Mouse (Mus musculus): ENCODE measurements at regions not wholly inside any gene's neighbourhood (a gene's known extent, or its start where the extent isn't known, plus 50 kb on each side); places are given as distances from the start of the nearest gene placed in this dataset.

DNA sequence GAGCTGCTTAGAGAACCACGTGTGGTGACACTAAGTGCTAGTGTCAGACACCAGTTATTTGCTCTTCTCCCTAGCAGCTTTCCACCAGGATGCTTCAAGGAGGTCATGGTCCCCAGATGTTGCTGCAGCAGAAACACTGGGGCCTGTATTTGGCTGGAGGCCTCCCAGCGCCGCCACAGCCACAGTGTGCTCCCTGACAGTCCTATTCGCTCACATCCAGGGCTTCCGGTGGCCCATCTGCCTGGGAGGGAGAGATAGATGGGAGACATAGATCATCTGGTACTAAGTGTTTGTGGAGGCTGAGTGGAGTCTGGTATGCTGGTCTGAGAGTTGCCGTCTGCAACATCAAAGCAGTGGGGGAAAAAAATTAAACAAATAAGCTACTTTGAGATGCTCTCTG is 301.6 kb downstream of the Tns1 start:
- WGBS = 14% methylated on average over 6 of the region's 6 CpGs
- DNase-seq (ENCODE audit: low spot score) (peak; percentile 64), ATAC-seq (replicated peaks; ENCODE audit: low FRiP score, low TSS enrichment, low read depth) (no peak)
- Histone ChIP-seq H3K4me1 (replicated peaks; ENCODE audit: control insufficient read depth, insufficient read depth, low read length) (peaks cover 24% of the 10 kb centered on the region), H3K9me3 (ENCODE audit: control insufficient read depth, low read length) (0 out of 2 replicates have a peak, but pooled peaks cover 2% of the 10 kb centered on the region), H3K4me2 (ENCODE audit: low read length) (no peak overlapping the region), H3K27ac (ENCODE audit: low read depth) (0 out of 2 replicates have a peak overlapping the region, but pooled peaks have one; percentile 5), H3K27me3 (replicated peaks; ENCODE audit: control insufficient read depth, insufficient read depth, low read length) (no peaks in the 10 kb centered on the region), H3K4me3 (ENCODE audit: low read depth, low read length) (no peak overlapping the region), H3K9ac (ENCODE audit: low read length) (no peak overlapping the region), H3K36me3 (ENCODE audit: control insufficient read depth, insufficient read depth, low read length) (no peaks in the 10 kb centered on the region)

DNA sequence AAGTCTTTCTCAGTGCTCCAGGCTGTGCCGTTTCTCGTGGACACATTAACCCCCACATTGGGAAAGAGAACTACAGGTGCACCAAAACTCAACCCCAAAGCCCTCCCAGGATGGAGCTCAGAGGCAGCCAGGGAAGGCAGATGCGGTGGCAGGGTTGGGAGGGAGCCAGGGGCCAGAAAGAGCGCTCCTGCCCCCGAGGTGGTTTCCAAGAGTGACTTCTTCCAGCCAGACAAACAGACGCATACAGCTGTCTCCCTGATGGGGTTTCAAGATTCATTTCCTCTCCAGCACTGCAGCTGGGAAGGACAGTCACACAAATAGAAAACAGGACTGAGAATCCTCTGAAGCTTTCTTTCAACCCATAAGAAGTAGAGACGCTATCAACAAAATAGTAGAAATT is 303.5 kb downstream of the Tns1 start:
- DNase-seq (ENCODE audit: low spot score) (no peak), ATAC-seq (replicated peaks; ENCODE audit: low FRiP score, low TSS enrichment, low read depth) (no peak)
- H3K27me3 ChIP-seq (replicated peaks; ENCODE audit: control insufficient read depth, insufficient read depth, low read length) = no peaks in the 10 kb centered on the region
- H3K36me3 ChIP-seq (ENCODE audit: control insufficient read depth, insufficient read depth, low read length) = no peaks in the 10 kb centered on the region
- H3K9ac ChIP-seq (ENCODE audit: low read length) = no peak overlapping the region
- WGBS = 43% methylated on average over 7 of the region's 7 CpGs
- H3K4me1 ChIP-seq (replicated peaks; ENCODE audit: control insufficient read depth, insufficient read depth, low read length) = peaks cover 18% of the 10 kb centered on the region
- H3K4me2 ChIP-seq (ENCODE audit: low read length) = no peak overlapping the region
- no peak overlapping the region for H3K27ac ChIP-seq (ENCODE audit: low read depth)
- no peak overlapping the region for H3K4me3 ChIP-seq (ENCODE audit: low read depth, low read length)
- H3K9me3 ChIP-seq (ENCODE audit: control insufficient read depth, low read length) = 0 out of 2 replicates have a peak, but pooled peaks cover 2% of the 10 kb centered on the region

DNA sequence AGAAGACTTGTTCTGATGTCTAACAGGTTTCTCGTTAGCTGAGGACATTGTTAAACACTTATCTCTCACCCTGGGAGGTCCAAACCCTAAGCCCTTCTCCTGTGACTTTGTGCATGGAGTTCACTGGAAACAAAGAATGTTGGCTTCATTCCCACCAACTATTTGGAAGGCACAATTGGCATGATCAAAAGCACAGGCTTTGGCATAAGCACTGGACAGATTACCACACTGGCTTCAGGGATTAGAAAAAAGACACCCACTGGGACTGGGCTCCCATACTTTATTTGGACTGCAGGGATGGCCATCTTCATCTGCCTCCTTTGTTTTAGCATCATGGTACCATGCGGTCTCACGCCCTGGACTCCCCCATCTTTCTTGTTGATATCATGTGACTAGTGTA is 317.0 kb downstream of the Tns1 start:
- H3K9ac ChIP-seq (ENCODE audit: low read length) = no peak overlapping the region
- no peaks in the 10 kb centered on the region for H3K36me3 ChIP-seq (ENCODE audit: control insufficient read depth, insufficient read depth, low read length)
- 93% methylated on average over 3 of the region's 3 CpGs for WGBS
- no peak overlapping the region for H3K4me3 ChIP-seq (ENCODE audit: low read depth, low read length)
- H3K9me3 ChIP-seq (ENCODE audit: control insufficient read depth, low read length) = no peaks in the 10 kb centered on the region
- DNase-seq (ENCODE audit: low spot score) (no peak), ATAC-seq (replicated peaks; ENCODE audit: low FRiP score, low TSS enrichment, low read depth) (no peak)
- no peak overlapping the region for H3K27ac ChIP-seq (ENCODE audit: low read depth)
- no peaks in the 10 kb centered on the region for H3K4me1 ChIP-seq (replicated peaks; ENCODE audit: control insufficient read depth, insufficient read depth, low read length)
- H3K4me2 ChIP-seq (ENCODE audit: low read length) = no peak overlapping the region
- H3K27me3 ChIP-seq (replicated peaks; ENCODE audit: control insufficient read depth, insufficient read depth, low read length) = no peaks in the 10 kb centered on the region

DNA sequence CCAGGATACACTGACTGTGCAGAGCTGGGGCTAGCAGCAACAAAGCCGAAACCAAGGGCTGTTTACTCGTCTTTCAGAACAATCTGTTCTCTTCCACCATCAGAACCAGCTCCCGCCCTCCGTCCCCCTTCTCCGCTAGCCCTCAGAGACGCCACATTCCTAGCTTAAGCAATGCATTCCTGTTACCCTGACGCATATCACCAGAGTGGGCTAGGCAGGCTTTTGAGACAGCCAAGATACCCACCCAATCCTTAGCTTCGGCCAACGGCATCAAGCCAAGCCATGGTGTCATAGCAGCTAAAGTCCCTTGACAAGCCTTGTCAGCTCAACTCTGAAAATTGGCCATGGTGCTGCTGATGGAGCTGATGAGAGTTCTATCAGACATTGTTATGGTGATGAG is 319.1 kb downstream of the Tns1 start:
- no peak overlapping the region for H3K4me2 ChIP-seq (ENCODE audit: low read length)
- no peak for ATAC-seq (replicated peaks; ENCODE audit: low FRiP score, low TSS enrichment, low read depth)

DNA sequence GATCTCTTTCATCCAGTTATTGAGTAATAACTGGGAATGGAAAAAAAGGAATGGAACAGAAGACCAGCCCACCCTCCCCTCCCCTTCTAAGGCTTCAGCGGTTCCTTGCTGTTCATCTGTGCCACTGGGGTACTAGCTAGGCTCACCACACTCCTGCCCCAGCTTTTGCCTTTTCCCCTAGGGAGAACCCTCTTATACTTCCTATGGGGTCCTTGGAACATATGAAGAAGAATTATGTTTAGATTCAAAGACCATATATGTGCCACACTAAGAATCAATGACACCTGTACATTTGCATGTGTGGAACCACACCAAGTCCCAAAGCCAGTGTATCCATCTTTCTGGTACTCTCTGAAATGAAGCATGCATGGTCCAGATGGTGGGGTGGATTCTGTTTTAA is 324.3 kb downstream of the Tns1 start:
- Histone ChIP-seq H3K4me2 (ENCODE audit: low read length) (no peak overlapping the region), H3K9ac (ENCODE audit: low read length) (no peak overlapping the region), H3K27me3 (replicated peaks; ENCODE audit: control insufficient read depth, insufficient read depth, low read length) (no peaks in the 10 kb centered on the region), H3K36me3 (ENCODE audit: control insufficient read depth, insufficient read depth, low read length) (no peaks in the 10 kb centered on the region), H3K4me3 (ENCODE audit: low read depth, low read length) (no peak overlapping the region), H3K27ac (ENCODE audit: low read depth) (no peak overlapping the region), H3K4me1 (replicated peaks; ENCODE audit: control insufficient read depth, insufficient read depth, low read length) (no peaks in the 10 kb centered on the region), H3K9me3 (ENCODE audit: control insufficient read depth, low read length) (no peaks in the 10 kb centered on the region)
- no peak for ATAC-seq (replicated peaks; ENCODE audit: low FRiP score, low TSS enrichment, low read depth)
- DNase-seq (ENCODE audit: low spot score) = no peak
- WGBS = 83% methylated on average over 1 of the region's 1 CpGs

More for the DNA sequence above, 319.1 kb downstream of the Tns1 start:
- 81% methylated on average over 9 of the region's 9 CpGs for WGBS
- Histone ChIP-seq H3K27ac (ENCODE audit: low read depth) (no peak overlapping the region), H3K4me3 (ENCODE audit: low read depth, low read length) (no peak overlapping the region), H3K36me3 (ENCODE audit: control insufficient read depth, insufficient read depth, low read length) (no peaks in the 10 kb centered on the region), H3K4me1 (replicated peaks; ENCODE audit: control insufficient read depth, insufficient read depth, low read length) (no peaks in the 10 kb centered on the region), H3K27me3 (replicated peaks; ENCODE audit: control insufficient read depth, insufficient read depth, low read length) (no peaks in the 10 kb centered on the region), H3K9ac (ENCODE audit: low read length) (no peak overlapping the region), H3K9me3 (ENCODE audit: control insufficient read depth, low read length) (no peaks in the 10 kb centered on the region)
- no peak for DNase-seq (ENCODE audit: low spot score)

DNA sequence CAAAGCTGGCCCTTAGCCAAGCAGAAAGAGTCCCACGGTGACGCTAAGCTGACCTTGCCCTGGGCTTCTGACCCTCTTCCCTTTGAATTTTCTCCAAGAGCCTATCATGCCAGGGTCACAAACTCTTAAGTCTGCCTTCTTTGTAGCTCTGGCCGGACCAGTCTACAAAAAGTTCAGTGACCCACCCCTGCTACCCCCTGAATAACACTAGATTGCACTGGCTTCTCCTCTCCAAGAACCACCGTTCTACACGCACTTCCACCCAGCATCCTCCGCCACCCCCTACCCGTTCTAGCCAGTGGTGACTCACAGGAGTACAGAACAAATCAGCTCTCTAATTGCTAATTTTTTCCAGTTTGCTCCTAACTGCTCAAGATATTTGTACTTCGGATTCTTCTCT is 325.0 kb downstream of the Tns1 start:
- Histone ChIP-seq H3K4me2 (ENCODE audit: low read length) (no peak overlapping the region), H3K36me3 (ENCODE audit: control insufficient read depth, insufficient read depth, low read length) (no peaks in the 10 kb centered on the region), H3K4me1 (replicated peaks; ENCODE audit: control insufficient read depth, insufficient read depth, low read length) (no peaks in the 10 kb centered on the region), H3K27ac (ENCODE audit: low read depth) (no peak overlapping the region), H3K9me3 (ENCODE audit: control insufficient read depth, low read length) (no peaks in the 10 kb centered on the region), H3K4me3 (ENCODE audit: low read depth, low read length) (no peak overlapping the region), H3K27me3 (replicated peaks; ENCODE audit: control insufficient read depth, insufficient read depth, low read length) (no peaks in the 10 kb centered on the region), H3K9ac (ENCODE audit: low read length) (no peak overlapping the region)
- DNase-seq (ENCODE audit: low spot score) (no peak), ATAC-seq (replicated peaks; ENCODE audit: low FRiP score, low TSS enrichment, low read depth) (no peak)
- WGBS = 72% methylated on average over 8 of the region's 8 CpGs

DNA sequence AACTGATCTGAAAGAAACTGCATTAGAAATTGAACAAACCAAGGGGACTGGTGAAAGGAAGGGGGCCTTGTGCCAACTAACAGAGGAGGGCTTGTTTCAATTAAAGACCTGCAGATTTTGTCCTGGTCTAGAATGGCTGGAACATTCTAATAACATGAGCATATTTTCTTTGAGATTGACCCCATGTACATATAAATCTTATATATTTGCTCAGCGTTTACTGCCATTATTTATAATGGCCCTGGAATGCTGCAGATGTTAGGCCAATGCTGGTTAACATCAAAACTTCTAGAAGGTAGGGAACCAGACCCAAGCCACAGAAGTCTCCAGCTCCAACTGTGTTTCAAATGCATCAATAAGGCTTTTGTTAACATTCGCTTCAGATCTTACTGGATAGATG is 326.4 kb downstream of the Tns1 start:
- 79% methylated on average over 2 of the region's 2 CpGs for WGBS
- Histone ChIP-seq H3K4me1 (replicated peaks; ENCODE audit: control insufficient read depth, insufficient read depth, low read length) (no peaks in the 10 kb centered on the region), H3K27me3 (replicated peaks; ENCODE audit: control insufficient read depth, insufficient read depth, low read length) (no peaks in the 10 kb centered on the region), H3K36me3 (ENCODE audit: control insufficient read depth, insufficient read depth, low read length) (no peaks in the 10 kb centered on the region), H3K4me2 (ENCODE audit: low read length) (no peak overlapping the region), H3K27ac (ENCODE audit: low read depth) (no peak overlapping the region), H3K4me3 (ENCODE audit: low read depth, low read length) (no peak overlapping the region), H3K9ac (ENCODE audit: low read length) (no peak overlapping the region), H3K9me3 (ENCODE audit: control insufficient read depth, low read length) (no peaks in the 10 kb centered on the region)
- ATAC-seq (replicated peaks; ENCODE audit: low FRiP score, low TSS enrichment, low read depth) = no peak
- DNase-seq (ENCODE audit: low spot score) = no peak

DNA sequence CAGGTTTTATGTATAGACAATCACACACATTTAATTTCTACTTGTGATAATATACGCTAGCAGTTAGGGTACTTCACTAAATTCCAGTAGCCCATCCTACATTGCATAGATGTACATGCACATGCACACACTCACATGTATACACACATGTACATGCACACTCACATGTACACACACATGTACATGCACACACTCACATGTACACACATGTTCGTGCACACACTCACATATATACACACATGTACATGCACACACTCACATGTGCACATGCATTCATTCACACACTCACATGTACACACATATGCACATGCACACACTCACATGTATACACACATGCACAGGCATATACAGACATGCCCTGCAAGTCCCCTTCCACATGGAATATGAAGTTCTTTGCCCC is 326.8 kb downstream of the Tns1 start:
- DNase-seq (ENCODE audit: low spot score) = no peak
- no peak for ATAC-seq (replicated peaks; ENCODE audit: low FRiP score, low TSS enrichment, low read depth)
- H3K27ac ChIP-seq (ENCODE audit: low read depth) = no peak overlapping the region
- no peak overlapping the region for H3K4me2 ChIP-seq (ENCODE audit: low read length)
- no peak overlapping the region for H3K9ac ChIP-seq (ENCODE audit: low read length)
- no peaks in the 10 kb centered on the region for H3K9me3 ChIP-seq (ENCODE audit: control insufficient read depth, low read length)
- no peaks in the 10 kb centered on the region for H3K27me3 ChIP-seq (replicated peaks; ENCODE audit: control insufficient read depth, insufficient read depth, low read length)
- 91% methylated on average over 2 of the region's 2 CpGs for WGBS
- no peak overlapping the region for H3K4me3 ChIP-seq (ENCODE audit: low read depth, low read length)
- no peaks in the 10 kb centered on the region for H3K36me3 ChIP-seq (ENCODE audit: control insufficient read depth, insufficient read depth, low read length)
- no peaks in the 10 kb centered on the region for H3K4me1 ChIP-seq (replicated peaks; ENCODE audit: control insufficient read depth, insufficient read depth, low read length)

DNA sequence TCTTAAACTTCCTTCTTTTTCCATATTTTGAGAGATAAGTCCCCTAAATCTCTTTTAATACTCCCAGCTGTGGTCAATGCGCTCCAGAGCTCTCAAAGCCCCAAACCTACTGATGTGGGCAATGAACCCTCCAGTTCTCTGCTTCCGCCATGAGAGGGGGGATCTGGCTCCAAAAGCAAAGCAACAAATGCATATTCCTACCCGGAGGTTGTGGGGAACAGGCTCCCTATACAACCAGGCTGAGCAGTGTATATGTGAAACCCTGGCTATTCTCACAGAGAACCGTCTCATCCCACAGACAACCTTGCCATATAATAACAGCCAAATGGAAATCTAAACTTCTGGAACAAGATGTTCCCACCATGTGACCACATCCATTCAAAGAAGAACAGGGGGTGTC is 330.4 kb downstream of the Tns1 start:
- H3K9me3 ChIP-seq (ENCODE audit: control insufficient read depth, low read length) = no peaks in the 10 kb centered on the region
- H3K36me3 ChIP-seq (ENCODE audit: control insufficient read depth, insufficient read depth, low read length) = no peaks in the 10 kb centered on the region
- DNase-seq (ENCODE audit: low spot score) = no peak
- H3K4me3 ChIP-seq (ENCODE audit: low read depth, low read length) = no peak overlapping the region
- H3K4me1 ChIP-seq (replicated peaks; ENCODE audit: control insufficient read depth, insufficient read depth, low read length) = no peaks in the 10 kb centered on the region
- 59% methylated on average over 4 of the region's 4 CpGs for WGBS
- no peaks in the 10 kb centered on the region for H3K27me3 ChIP-seq (replicated peaks; ENCODE audit: control insufficient read depth, insufficient read depth, low read length)
- peak overlapping the region; percentile 27; the same call in 1 of the 2 replicates for H3K27ac ChIP-seq (ENCODE audit: low read depth)
- H3K4me2 ChIP-seq (ENCODE audit: low read length) = no peak overlapping the region
- H3K9ac ChIP-seq (ENCODE audit: low read length) = no peak overlapping the region
- no peak for ATAC-seq (replicated peaks; ENCODE audit: low FRiP score, low TSS enrichment, low read depth)

Data from intestine, embryonic 14.5 days (tissue).